Mouse (Mus musculus): ENCODE data around the gene Pde6b. TPM values are rescaled to one million over a fixed set of nuclear protein-coding genes. Genes with fewer than 3 reads are reported as not detected.

Gene Pde6b
- total and polyA plus RNA-seq, 3 experiments: not detected

DNA sequence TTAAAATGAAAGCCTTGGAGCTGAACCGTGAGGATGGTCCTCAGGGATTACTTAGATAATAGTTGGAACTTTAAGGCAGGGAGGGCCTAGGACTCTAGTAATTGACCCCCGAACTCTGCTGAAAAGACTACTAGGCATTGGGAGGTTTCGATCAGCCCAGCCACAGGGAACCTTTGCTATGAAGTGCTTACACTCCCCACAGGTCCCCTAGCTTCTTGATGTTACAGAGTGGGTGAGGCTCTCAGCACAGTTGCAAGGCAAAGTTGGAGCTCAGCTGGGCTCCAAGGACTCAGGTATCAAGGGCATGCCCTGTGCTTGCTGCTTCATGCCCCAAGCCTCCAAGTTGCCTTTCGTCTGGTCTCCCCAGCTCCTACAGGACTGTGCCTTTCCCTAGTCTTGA lies 74.3 kb downstream of the Pde6b start:
- no peak for DNase-seq

DNA sequence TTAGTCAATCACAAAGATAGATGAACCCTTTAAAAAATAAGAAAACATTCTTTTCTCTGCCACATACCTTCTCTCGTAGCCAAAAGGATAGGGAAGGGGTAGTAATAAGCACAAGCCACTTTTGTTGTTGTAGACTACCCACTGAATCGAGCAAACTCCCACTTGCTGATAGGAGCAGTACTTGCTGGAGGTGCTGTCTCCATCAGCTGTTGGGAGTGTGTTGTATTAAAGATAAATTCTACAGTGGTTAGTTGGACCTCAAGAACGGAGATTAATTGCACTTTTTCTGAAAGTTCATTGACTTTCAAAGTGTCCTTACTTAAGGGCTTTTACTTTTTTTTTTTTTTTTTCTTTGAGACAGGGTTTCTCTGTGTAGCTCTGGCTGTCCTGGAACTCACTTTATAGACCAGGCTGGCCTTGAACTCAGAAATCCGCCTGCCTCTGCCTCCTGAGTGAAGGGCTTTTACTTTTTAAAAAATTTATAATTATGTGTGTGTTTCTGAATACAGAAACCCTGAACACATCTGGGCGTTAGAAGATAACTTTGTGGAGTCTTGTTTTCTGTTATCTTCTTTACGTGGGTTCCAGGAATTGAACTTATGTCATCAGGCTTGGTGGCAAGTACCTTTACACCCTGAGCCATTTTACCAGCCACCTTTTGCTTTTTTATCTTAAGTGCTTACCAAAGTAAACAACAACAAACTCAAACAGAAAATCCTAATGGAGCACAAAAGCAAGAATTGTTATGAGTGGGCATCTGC lies 77.1 kb downstream of the Pde6b start:
- DNase-seq: no peak

DNA sequence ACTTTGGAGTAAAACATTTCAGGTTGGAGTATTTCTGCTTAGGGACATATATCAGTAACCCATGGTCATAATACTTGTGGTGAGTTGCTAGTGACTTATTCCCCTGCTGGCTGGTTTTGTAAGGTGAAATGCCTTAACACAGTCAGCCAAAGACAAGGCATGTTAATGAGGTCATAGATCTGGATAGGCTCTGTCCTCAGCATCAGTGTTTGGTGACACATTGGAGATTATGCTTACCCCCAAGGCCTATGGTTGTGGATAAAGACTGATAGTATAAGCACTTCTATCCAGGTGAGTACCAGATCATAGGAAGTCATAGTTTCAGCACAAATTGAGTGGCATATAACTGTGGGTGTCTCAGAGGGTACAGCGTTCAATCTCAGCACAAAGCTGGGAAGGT lies 78.5 kb downstream of the Pde6b start:
- no peak for DNase-seq

DNA sequence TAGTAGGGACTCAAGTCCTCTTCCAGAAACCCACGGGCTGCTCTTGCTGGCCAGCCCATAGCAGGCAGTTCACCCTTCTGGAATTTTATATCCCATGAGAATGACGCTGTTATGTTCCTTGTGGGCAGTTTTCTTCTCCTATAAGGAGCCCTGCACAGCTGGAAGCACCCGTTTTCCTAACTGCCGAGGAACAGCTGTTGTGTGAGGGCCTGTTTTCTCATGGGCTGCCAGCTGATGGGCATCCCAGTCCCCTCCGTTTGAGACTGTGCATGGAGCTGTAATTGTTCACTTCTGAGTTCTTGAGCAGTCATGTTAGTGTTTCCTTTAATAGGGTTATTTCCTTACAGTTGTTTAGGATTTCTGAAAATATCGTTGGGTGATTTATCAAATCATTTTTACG lies 81.4 kb downstream of the Pde6b start:
- DNase-seq: no peak

DNA sequence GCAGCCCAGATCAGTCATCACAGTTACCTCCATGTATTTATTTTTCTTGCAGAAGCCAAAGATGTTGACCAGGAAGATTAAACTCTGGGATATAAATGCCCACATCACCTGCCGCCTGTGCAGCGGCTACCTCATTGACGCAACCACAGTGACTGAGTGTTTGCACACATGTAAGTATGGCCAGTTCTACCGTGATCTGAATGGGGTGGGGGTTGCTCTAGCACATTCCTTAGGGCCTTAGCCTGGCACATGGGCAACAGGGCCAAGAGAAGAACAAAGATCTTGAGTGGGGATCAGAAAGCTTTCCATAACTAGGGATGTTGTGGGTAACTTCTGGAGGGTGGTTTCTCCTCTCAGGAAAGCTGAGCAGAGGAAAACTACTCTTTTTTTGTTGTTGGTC lies 85.5 kb downstream of the Pde6b start:
- DNase-seq: no peak

DNA sequence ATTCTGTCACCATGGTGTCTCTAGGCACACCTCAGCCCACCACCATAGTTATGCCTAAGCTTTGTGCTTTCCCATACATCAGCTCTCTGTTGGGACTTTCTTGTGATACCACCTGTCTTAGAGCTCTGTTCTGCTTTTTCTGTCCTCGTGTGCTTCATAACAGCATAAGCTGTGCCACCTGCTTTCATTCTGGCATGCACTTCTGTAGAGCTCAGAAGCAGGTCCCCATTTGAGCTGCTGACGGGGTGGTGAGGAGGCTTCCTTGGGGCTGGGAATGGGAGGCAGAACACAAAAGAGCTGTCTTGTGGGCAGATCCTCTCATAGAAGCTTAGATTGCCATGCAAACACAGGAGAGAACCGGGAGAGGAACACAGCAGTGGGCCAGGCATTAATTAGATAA lies 87.8 kb downstream of the Pde6b start:
- no peak for DNase-seq

Other genes starting within 250 kb of the Pde6b start
- gene Dr1, start 119.5 kb upstream of the Pde6b start, total RNA-seq (2021): 10 to 100 TPM; 30.4 to 32.7 TPM
- 27.9 and 33.4 TPM in 2 replicates for gene Dr1, start 119.5 kb upstream of the Pde6b start, polyA plus RNA-seq (2012; rRNA removed)
- 10 to 100 TPM; 11.6 to 13.0 TPM for gene Pigg, start 75.8 kb upstream of the Pde6b start, total RNA-seq (2021)
- 5.7 and 7.6 TPM in 2 replicates for gene Pigg, start 75.8 kb upstream of the Pde6b start, polyA plus RNA-seq (2012; rRNA removed)
- 1 to 10 TPM; 1.6 to 3.3 TPM for gene Gm42517, start 20.5 kb upstream of the Pde6b start, total RNA-seq (2021)
- gene Gm42517, start 20.5 kb upstream of the Pde6b start, polyA plus RNA-seq (2012; rRNA removed): 13.9 and 14.2 TPM in 2 replicates
- 100 to 1,000 TPM; 370 to 504 TPM for gene Atp5k, start 46.1 kb downstream of the Pde6b start, total RNA-seq (2021)
- gene Atp5k, start 46.1 kb downstream of the Pde6b start, polyA plus RNA-seq (2012; rRNA removed): 22.4 and 22.9 TPM in 2 replicates
- 1 to 10 TPM; 1.0 TPM for gene Mfsd7a, start 60.5 kb downstream of the Pde6b start, total RNA-seq (2021)
- 3.0 TPM in 2 replicates for gene Mfsd7a, start 60.5 kb downstream of the Pde6b start, polyA plus RNA-seq (2012; rRNA removed)
- gene Pcgf3, start 72.8 kb downstream of the Pde6b start, total RNA-seq (2021): 10 to 100 TPM; 31.8 to 50.9 TPM
- 5.2 and 8.4 TPM in 2 replicates for gene Pcgf3, start 72.8 kb downstream of the Pde6b start, polyA plus RNA-seq (2012; rRNA removed)
- gene Cplx1, start 161.6 kb downstream of the Pde6b start, total RNA-seq (2021): 1 to 10 TPM; 2.0 to 3.7 TPM
- 0.83 and 1.6 TPM in 2 replicates for gene Cplx1, start 161.6 kb downstream of the Pde6b start, polyA plus RNA-seq (2012; rRNA removed)
- gene Gak, start 241.4 kb downstream of the Pde6b start, total RNA-seq (2021): 10 to 100 TPM; 86.4 to 87.1 TPM
- gene Gak, start 241.4 kb downstream of the Pde6b start, polyA plus RNA-seq (2012; rRNA removed): 72.8 and 87.2 TPM in 2 replicates
- 10 to 100 TPM; 25.7 to 28.5 TPM for gene Tmem175, start 241.4 kb downstream of the Pde6b start, total RNA-seq (2021)
- gene Tmem175, start 241.4 kb downstream of the Pde6b start, polyA plus RNA-seq (2012; rRNA removed): 50.2 and 61.8 TPM in 2 replicates

Data from adrenal gland, adult 2 months (tissue).